In the genomic region with DNA sequence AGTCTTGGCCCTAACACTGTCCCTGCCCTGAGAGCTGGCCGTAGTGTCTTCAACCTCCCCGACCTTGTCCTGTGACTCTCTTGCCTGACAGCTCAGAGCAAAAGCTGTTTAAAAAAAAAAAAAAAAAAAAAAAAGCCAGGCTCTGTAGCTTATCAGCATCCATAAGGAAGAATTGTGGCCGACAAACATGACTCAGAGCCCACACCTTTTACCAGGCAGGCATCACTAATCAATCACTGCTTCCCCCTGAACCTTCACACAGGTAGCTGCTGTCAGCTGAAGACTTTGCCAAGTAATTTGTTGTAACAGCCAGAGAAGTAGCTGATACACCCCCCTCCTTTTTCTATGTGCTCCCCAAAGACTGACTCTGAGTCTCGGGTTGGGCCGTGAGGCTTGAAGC, we compare ENCODE assay signal across 25 mouse cellular contexts.
"Had no signal": no experiment of that assay in that cellular context is flagged by ENCODE, and none has a peak within 500 bp of the region (broad histone marks: within the 10 kb centered on the region; RNA-seq: fewer than 3 reads in every experiment).

No protein-coding gene starts in this region.

- H3K4me3 ChIP-seq: heart, adult 2 months; heart, embryonic 13.5 days; heart, embryonic 15.5 days; hindbrain, embryonic 12.5 days; hindbrain, embryonic 15.5 days; kidney, embryonic 15.5 days; limb, embryonic 10.5 days; limb, embryonic 12.5 days; liver, embryonic 13.5 days had no signal

- H3K4me2 ChIP-seq: heart, embryonic 11.5 days; heart, embryonic 13.5 days; heart, embryonic 15.5 days; hindbrain, embryonic 12.5 days; hindbrain, embryonic 15.5 days; kidney, embryonic 15.5 days; limb, embryonic 12.5 days; liver, embryonic 11.5 days; liver, embryonic 13.5 days had no signal

- ATAC-seq: hindbrain, postnatal 0 days had no signal

- DNase-seq: gastrocnemius, postnatal 14 days; gastrocnemius, postnatal 36 days; heart, adult 11 months; heart, adult 2 months; heart, postnatal 14 days; heart, postnatal 36 days; kidney, adult 18-20 months; kidney, adult 8-10 months; kidney, postnatal 14 days; kidney, postnatal 36 days; layer of hippocampus, adult 9-11 months; layer of hippocampus, postnatal 36 days; liver; liver, embryonic 13.5 days had no signal

- H3K27ac ChIP-seq: heart, adult 2 months; heart, embryonic 13.5 days; heart, embryonic 15.5 days; hindbrain, embryonic 12.5 days; hindbrain, embryonic 15.5 days; hindbrain, postnatal 0 days; kidney, embryonic 15.5 days; kidney, postnatal 0 days; limb, embryonic 12.5 days; liver, embryonic 13.5 days had no signal

- H3K4me1 ChIP-seq: hindbrain, embryonic 12.5 days; hindbrain, embryonic 15.5 days; limb, embryonic 12.5 days had no signal

- H3K27me3 ChIP-seq: heart, embryonic 13.5 days; heart, embryonic 15.5 days; hindbrain, embryonic 12.5 days; hindbrain, embryonic 15.5 days; kidney, embryonic 15.5 days; limb, embryonic 12.5 days; liver, embryonic 13.5 days had no signal

- H3K9ac ChIP-seq: heart, embryonic 13.5 days; heart, embryonic 15.5 days; hindbrain, embryonic 12.5 days; hindbrain, embryonic 15.5 days; kidney, embryonic 15.5 days; limb, embryonic 12.5 days; liver, embryonic 13.5 days had no signal

- H3K9me3 ChIP-seq: heart, embryonic 13.5 days; heart, embryonic 15.5 days; hindbrain, embryonic 12.5 days; hindbrain, embryonic 15.5 days; kidney, embryonic 15.5 days; limb, embryonic 10.5 days; limb, embryonic 12.5 days; liver, embryonic 13.5 days had no signal

- H3K36me3 ChIP-seq: heart, embryonic 15.5 days had no signal
